Mouse (Mus musculus) spleen, postnatal 36 days (tissue): Measurements from ENCODE around the gene Pcna.
"Not testable (repeated sequence)": the region's sequence is repeated elsewhere in the genome, so short reads cannot be mapped to it uniquely, and the experiment has no call there.

Source experiments
- DNase-seq, 2 experiments: peaks; one replicate each; pipeline ENCODE4 v3.0.0; 2022; ENCODE audit warnings: low spot score in 2 of 2, mixed read lengths in 1 of 2

Pcna gene

GRCm38 (mm10) chr2:132252542-132253528 is at the start of gene Pcna:
Gene Pcna (minus strand): TSS chr2:132253314.
- peak; percentile 97 to 98 for DNase-seq

- DNase-seq: no peak
Measured at GRCm38 (mm10) chr2:132301436-132301835, 48.3 kb upstream of the Pcna start.

- no peak for DNase-seq
Measured at GRCm38 (mm10) chr2:132298250-132298649, 45.1 kb upstream of the Pcna start.

GRCm38 (mm10) chr2:132293694-132294450 is 40.8 kb upstream of the Pcna start:
- no peak for DNase-seq

- no peak for DNase-seq
Measured at GRCm38 (mm10) chr2:132292083-132292482, 39.0 kb upstream of the Pcna start.

GRCm38 (mm10) chr2:132291265-132291664 is 38.2 kb upstream of the Pcna start:
- no peak for DNase-seq

- DNase-seq: no peak
Measured at GRCm38 (mm10) chr2:132290808-132291207, 37.7 kb upstream of the Pcna start.

GRCm38 (mm10) chr2:132289213-132289612 is 36.1 kb upstream of the Pcna start:
- DNase-seq: not testable (repeated sequence)

GRCm38 (mm10) chr2:132286376-132287076 is 33.4 kb upstream of the Pcna start:
- no peak for DNase-seq

- DNase-seq: not testable (repeated sequence)
Measured at GRCm38 (mm10) chr2:132285722-132286121, 32.6 kb upstream of the Pcna start.

GRCm38 (mm10) chr2:132284492-132285139 is 31.5 kb upstream of the Pcna start:
- no peak for DNase-seq

- DNase-seq: no peak
Measured at GRCm38 (mm10) chr2:132283236-132284070, 30.3 kb upstream of the Pcna start.

- DNase-seq: no peak
Measured at GRCm38 (mm10) chr2:132282453-132283174, 29.5 kb upstream of the Pcna start.

GRCm38 (mm10) chr2:132281560-132282452 is 28.7 kb upstream of the Pcna start:
- peak in 1 of 2 experiments; percentile 28 for DNase-seq

- DNase-seq: no peak
Measured at GRCm38 (mm10) chr2:132280518-132281120, 27.5 kb upstream of the Pcna start.

GRCm38 (mm10) chr2:132279978-132280377 is 26.9 kb upstream of the Pcna start:
- DNase-seq: no peak

GRCm38 (mm10) chr2:132279336-132279882 is 26.3 kb upstream of the Pcna start:
- DNase-seq: no peak

- DNase-seq: no peak
Measured at GRCm38 (mm10) chr2:132278273-132278853, 25.2 kb upstream of the Pcna start.
